In genomic region chr15:103247078-103247781, GRCm38 (mm10) we compare ENCODE assay signal across 25 mouse cellular contexts. TPM values are rescaled to one million over a fixed set of nuclear protein-coding genes. Genes with fewer than 3 reads are reported as not detected.
DNase-seq lines count a peak whose midpoint lies in the region; ATAC-seq lines count a peak whose summit lies in the region.
"Had no signal": no experiment of that assay in that cellular context is flagged by ENCODE, and none has a peak within 500 bp of the region (broad histone marks: within the 10 kb centered on the region; RNA-seq: fewer than 3 reads in every experiment).

No protein-coding gene starts in this region.

- H3K4me3 ChIP-seq in erythroblast, embryonic 14.5 days (replicated peaks): peak overlapping the region; percentile 56
- 0 out of 2 replicates have a peak overlapping the region, but pooled peaks have one; percentile 42 for H3K4me3 ChIP-seq in liver, embryonic 15.5 days (replicated peaks)
- H3K4me3 ChIP-seq: embryonic facial prominence, embryonic 12.5 days; forebrain, embryonic 15.5 days; limb, embryonic 13.5 days; midbrain, embryonic 12.5 days had no signal

- DNase-seq in 416B (ENCODE audit: low read depth) (peak; percentile 62), ZHBTc4 (ENCODE audit: low read depth, low spot score) (peak; percentile 45)
- DNase-seq in urinary bladder, postnatal 36 days (ENCODE audit: low spot score in 2 of 2): no peak
- DNase-seq in spleen, postnatal 4 days (ENCODE audit: low spot score in 2 of 2): no peak
- DNase-seq: adrenal gland, postnatal 10 days; cerebellum, adult 2 months; cerebellum, postnatal 25 days; heart, adult 18-20 months; heart, postnatal 36 days; kidney, adult 2 months; kidney, postnatal 10 days; right cerebral cortex, postnatal 14 days had no signal

- no peak overlapping the region for H3K9ac ChIP-seq in liver, embryonic 15.5 days
- H3K9ac ChIP-seq: embryonic facial prominence, embryonic 12.5 days; forebrain, embryonic 15.5 days; hindbrain, embryonic 14.5 days; limb, embryonic 13.5 days; lung, embryonic 14.5 days; midbrain, embryonic 12.5 days had no signal

- H3K9me3 ChIP-seq in erythroblast, embryonic 14.5 days (ENCODE audit: control insufficient read depth, low read length): no peaks in the 10 kb centered on the region; the same call in 1 of the 2 replicates
- H3K9me3 ChIP-seq in liver, embryonic 15.5 days (replicated peaks): no peaks in the 10 kb centered on the region
- H3K9me3 ChIP-seq: embryonic facial prominence, embryonic 12.5 days; forebrain, embryonic 15.5 days; limb, embryonic 13.5 days; midbrain, embryonic 12.5 days had no signal

- peak overlapping the region; percentile 64 for H3K27ac ChIP-seq in liver, embryonic 15.5 days (replicated peaks)
- H3K27ac ChIP-seq: embryonic facial prominence, embryonic 12.5 days; forebrain, embryonic 15.5 days; hindbrain, embryonic 14.5 days; limb, embryonic 13.5 days; midbrain, embryonic 12.5 days had no signal

- WGBS in liver, embryonic 15.5 days (ENCODE audit: insufficient replicate concordance): 64% methylated on average over 9 of the region's 9 CpGs

- no peak for ATAC-seq in erythroblast, adult 5-6 weeks (replicated peaks; ENCODE audit: low FRiP score, poor library complexity, severe bottlenecking)
- no peak for ATAC-seq in liver, embryonic 15.5 days (ENCODE audit: insufficient read depth)
- ATAC-seq: CD4-positive, CD25-positive, alpha-beta regulatory T cell, adult 4 months; forebrain, embryonic 15.5 days; inflammation-experienced regulatory T-cells, adult 6 months had no signal

- peaks cover 94% of the 10 kb centered on the region for H3K36me3 ChIP-seq in erythroblast, embryonic 14.5 days (ENCODE audit: control insufficient read depth)
- H3K36me3 ChIP-seq in liver, embryonic 15.5 days (replicated peaks): peaks cover 92% of the 10 kb centered on the region

- peak overlapping the region; percentile 53 for H3K4me2 ChIP-seq in liver, embryonic 15.5 days
- H3K4me2 ChIP-seq: embryonic facial prominence, embryonic 12.5 days; forebrain, embryonic 15.5 days; hindbrain, embryonic 14.5 days; limb, embryonic 13.5 days; lung, embryonic 14.5 days; midbrain, embryonic 12.5 days had no signal

- peaks cover 90% of the 10 kb centered on the region for H3K4me1 ChIP-seq in erythroblast, embryonic 14.5 days (ENCODE audit: control insufficient read depth)
- H3K4me1 ChIP-seq in liver, embryonic 15.5 days (replicated peaks): peaks cover 82% of the 10 kb centered on the region

- H3K27me3 ChIP-seq in erythroblast, embryonic 14.5 days (ENCODE audit: control insufficient read depth): no peaks in the 10 kb centered on the region; the same call in 1 of the 2 replicates
- no peaks in the 10 kb centered on the region for H3K27me3 ChIP-seq in liver, embryonic 15.5 days
- H3K27me3 ChIP-seq: embryonic facial prominence, embryonic 12.5 days; forebrain, embryonic 15.5 days; limb, embryonic 13.5 days; midbrain, embryonic 12.5 days had no signal

RNA-seq across cellular contexts. Expression of gene Hnrnpa1, which starts 7.0 kb away (rescaled TPM):
- polyA plus RNA-seq in erythroblast, embryonic 14.5 days (2012): 6.0 and 6.4 TPM in 2 replicates
- total RNA-seq in erythroblast, adult 5-6 weeks (2015; ENCODE audit: low replicate concordance): 130 and 135 TPM in 2 replicates
- 189 and 286 TPM in 2 replicates for total RNA-seq in erythroblast, adult 5-6 weeks (2017; ENCODE audit: low replicate concordance)
- polyA plus RNA-seq in liver, embryonic 15.5 days (2015; fragmentation: Nextera tagmentation; extraction: Ambion mirVana): 193 and 220 TPM in 2 replicates

RNA-seq across cellular contexts. Expression of gene Cbx5, which starts 7.6 kb away (rescaled TPM):
- polyA plus RNA-seq in erythroblast, embryonic 14.5 days (2012): 0.74 and 0.95 TPM in 2 replicates
- total RNA-seq in erythroblast, adult 5-6 weeks (2015; ENCODE audit: low replicate concordance): 42.0 and 42.1 TPM in 2 replicates
- 49.5 and 57.4 TPM in 2 replicates for total RNA-seq in erythroblast, adult 5-6 weeks (2017; ENCODE audit: low replicate concordance)
- 44.5 and 49.2 TPM in 2 replicates for polyA plus RNA-seq in liver, embryonic 15.5 days (2015; fragmentation: Nextera tagmentation; extraction: Ambion mirVana)

RNA-seq across cellular contexts. Expression of gene Nfe2, which starts 11.0 kb away (rescaled TPM):
- polyA plus RNA-seq in erythroblast, embryonic 14.5 days (2012): 46.0 and 48.8 TPM in 2 replicates
- 449 and 473 TPM in 2 replicates for total RNA-seq in erythroblast, adult 5-6 weeks (2015; ENCODE audit: low replicate concordance)
- total RNA-seq in erythroblast, adult 5-6 weeks (2017; ENCODE audit: low replicate concordance): 629 and 671 TPM in 2 replicates
- 207 and 217 TPM in 2 replicates for polyA plus RNA-seq in liver, embryonic 15.5 days (2015; fragmentation: Nextera tagmentation; extraction: Ambion mirVana)
- total RNA-seq: gastrocnemius, adult 8-10 months; left cerebral cortex, adult 8-10 months had no signal

RNA-seq across cellular contexts. Expression of gene Copz1, which starts 25.3 kb away (rescaled TPM):
- 8.2 and 9.1 TPM in 2 replicates for polyA plus RNA-seq in erythroblast, embryonic 14.5 days (2012)
- total RNA-seq in erythroblast, adult 5-6 weeks (2015; ENCODE audit: low replicate concordance): 123 and 131 TPM in 2 replicates
- total RNA-seq in erythroblast, adult 5-6 weeks (2017; ENCODE audit: low replicate concordance): 54.0 and 56.5 TPM in 2 replicates
- polyA plus RNA-seq in liver, embryonic 15.5 days (2015; fragmentation: Nextera tagmentation; extraction: Ambion mirVana): 196 and 203 TPM in 2 replicates

Comparison
In these comparisons a context has a peak if more than half of its experiments do, and no peak if none do; other contexts are left out.
1. DNase-seq: peak in 416B (single experiment) and ZHBTc4 (single experiment); none in urinary bladder, postnatal 36 days (0 of 2) and spleen, postnatal 4 days (0 of 2).
2. RNA of gene Hnrnpa1, which starts 7.0 kb away (polyA plus RNA-seq): 193 to 220 TPM in liver, embryonic 15.5 days; 6.0 to 6.4 TPM in erythroblast, embryonic 14.5 days; every median in the first group is over 10 times any median in the second.
3. RNA of gene Cbx5, which starts 7.6 kb away (polyA plus RNA-seq): 44.5 to 49.2 TPM in liver, embryonic 15.5 days; 0.74 to 0.95 TPM in erythroblast, embryonic 14.5 days; every median in the first group is over 10 times any median in the second.